Mouse (Mus musculus): Measurements from ENCODE around the gene Tenm3. TPM values are rescaled to one million over a fixed set of nuclear protein-coding genes. Genes with fewer than 3 reads are reported as not detected.

Tenm3 gene
- polyA plus RNA-seq, 1 experiment from 2014 or later = 48.6 TPM

DNA sequence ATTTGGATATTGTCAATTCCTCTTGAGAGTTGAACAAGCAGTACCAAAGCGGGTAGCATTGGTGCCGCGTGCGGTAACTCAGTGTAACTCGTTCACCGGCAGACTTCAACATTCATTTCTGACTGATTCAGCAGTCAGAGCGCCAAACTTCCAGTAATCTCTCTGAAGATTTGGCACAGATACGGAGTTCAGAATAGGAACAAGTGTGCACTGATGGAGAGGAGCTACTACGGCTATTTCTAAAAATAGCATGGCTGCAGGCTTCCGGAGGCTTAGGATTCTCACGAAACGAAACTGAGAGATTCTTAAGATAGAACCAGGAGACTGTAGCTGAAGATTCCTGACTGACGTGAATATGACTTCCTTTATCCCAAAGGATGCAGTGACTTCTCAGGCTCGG lies 332.6 kb downstream of the Tenm3 start:
- no peak for ATAC-seq (ENCODE audit: low read depth)
- WGBS = 68% methylated on average over 14 of the region's 14 CpGs
- Histone ChIP-seq H3K4me1 (ENCODE audit: control insufficient read depth, insufficient read depth, low read length) (peaks cover 13% of the 10 kb centered on the region), H3K27ac (replicated peaks; ENCODE audit: low read depth, low read length) (no peak overlapping the region), H3K36me3 (ENCODE audit: control insufficient read depth, insufficient read depth, low read length) (0 out of 2 replicates have a peak, but pooled peaks cover 4% of the 10 kb centered on the region), H3K9me3 (ENCODE audit: control insufficient read depth, low read length) (no peaks in the 10 kb centered on the region), H3K4me3 (ENCODE audit: low read depth, low read length) (no peak overlapping the region), H3K9ac (ENCODE audit: low read depth, low read length) (no peak overlapping the region), H3K4me2 (ENCODE audit: low read depth, low read length) (peak overlapping the region; percentile 18; the same call in 1 of the 2 replicates), H3K27me3 (replicated peaks; ENCODE audit: control insufficient read depth, insufficient read depth, low read length) (no peaks in the 10 kb centered on the region)
- peak; percentile 57 for DNase-seq (ENCODE audit: low spot score)

DNA sequence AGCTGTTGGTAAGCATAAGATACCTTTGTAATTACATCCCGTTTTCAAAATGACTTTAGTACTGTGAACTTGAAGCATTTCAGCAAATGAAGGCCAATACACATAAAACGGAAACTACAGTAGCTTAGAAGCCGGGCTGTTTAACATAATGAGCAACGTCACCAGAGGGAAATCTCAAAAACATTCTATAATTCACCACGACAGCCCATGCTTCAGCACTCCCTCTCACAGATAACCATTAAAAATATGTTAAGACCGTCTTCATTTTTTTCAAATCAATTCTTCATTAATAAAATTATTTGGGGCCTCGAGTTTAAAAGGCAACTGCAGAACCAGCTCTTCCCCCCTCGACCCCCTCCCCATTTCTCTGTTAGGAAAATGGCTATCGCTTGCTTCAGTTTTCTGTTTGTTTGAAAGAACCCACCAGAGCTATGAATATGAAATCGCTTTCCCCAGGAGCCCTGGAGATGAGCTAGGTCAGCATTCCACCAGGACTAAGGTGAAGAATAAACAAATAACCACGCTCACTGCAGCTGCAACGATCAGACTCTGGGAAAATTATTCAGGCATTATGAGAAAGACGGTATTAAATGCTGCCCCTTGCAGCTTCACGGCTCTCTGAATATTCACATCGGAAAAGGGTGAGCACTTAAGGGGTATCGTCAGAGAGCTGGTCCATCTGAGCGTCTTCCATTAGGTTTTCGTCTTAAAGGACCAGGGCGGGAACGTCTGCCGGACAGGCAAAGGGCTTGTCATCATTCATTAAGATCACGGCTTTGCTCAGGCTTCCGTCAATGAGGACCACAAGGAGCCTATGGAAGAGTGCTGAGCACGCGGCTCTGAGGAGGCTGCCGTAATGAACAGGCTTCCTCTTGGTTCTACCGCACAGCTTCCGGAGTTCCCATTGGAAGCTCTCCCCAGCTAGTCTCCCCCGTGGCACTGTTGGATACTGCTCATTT lies 334.8 kb downstream of the Tenm3 start:
- peak overlapping the region; percentile 53 for H3K4me2 ChIP-seq (ENCODE audit: low read depth, low read length)
- no peaks in the 10 kb centered on the region for H3K27me3 ChIP-seq (replicated peaks; ENCODE audit: control insufficient read depth, insufficient read depth, low read length)
- 36% methylated on average over 29 of the region's 29 CpGs for WGBS
- peak overlapping the region; percentile 52; the same call in 1 of the 2 replicates for H3K9ac ChIP-seq (ENCODE audit: low read depth, low read length)
- H3K9me3 ChIP-seq (ENCODE audit: control insufficient read depth, low read length) = no peaks in the 10 kb centered on the region
- H3K4me3 ChIP-seq (ENCODE audit: low read depth, low read length) = peak overlapping the region; percentile 20
- ATAC-seq (ENCODE audit: low read depth) = peak; percentile 76; the same call in 1 of the 2 replicates
- H3K4me1 ChIP-seq (ENCODE audit: control insufficient read depth, insufficient read depth, low read length) = peaks cover 13% of the 10 kb centered on the region
- 0 out of 2 replicates have a peak, but pooled peaks cover 4% of the 10 kb centered on the region for H3K36me3 ChIP-seq (ENCODE audit: control insufficient read depth, insufficient read depth, low read length)
- DNase-seq (ENCODE audit: low spot score) = peak; percentile 80
- H3K27ac ChIP-seq (replicated peaks; ENCODE audit: low read depth, low read length) = peak overlapping the region; percentile 21; the same call in 1 of the 2 replicates

- no peak overlapping the region for H3K27ac ChIP-seq (replicated peaks; ENCODE audit: low read depth, low read length)
- ATAC-seq (ENCODE audit: low read depth) (no peak), DNase-seq (ENCODE audit: low spot score) (peak; percentile 45)
- no peak overlapping the region for H3K4me2 ChIP-seq (ENCODE audit: low read depth, low read length)
- H3K9ac ChIP-seq (ENCODE audit: low read depth, low read length) = no peak overlapping the region
- H3K9me3 ChIP-seq (ENCODE audit: control insufficient read depth, low read length) = no peaks in the 10 kb centered on the region
- H3K27me3 ChIP-seq (replicated peaks; ENCODE audit: control insufficient read depth, insufficient read depth, low read length) = no peaks in the 10 kb centered on the region
- H3K4me3 ChIP-seq (ENCODE audit: low read depth, low read length) = no peak overlapping the region
- 0 out of 2 replicates have a peak, but pooled peaks cover 4% of the 10 kb centered on the region for H3K36me3 ChIP-seq (ENCODE audit: control insufficient read depth, insufficient read depth, low read length)
- WGBS = 67% methylated on average over 10 of the region's 10 CpGs
- peaks cover 13% of the 10 kb centered on the region for H3K4me1 ChIP-seq (ENCODE audit: control insufficient read depth, insufficient read depth, low read length)
These were observed 335.8 kb downstream of the Tenm3 start for GRCm38 (mm10) chr8:48507719-48508501.

GRCm38 (mm10) chr8:48492491-48492890 lies 351.3 kb downstream of the Tenm3 start:
- Histone ChIP-seq H3K27ac (replicated peaks; ENCODE audit: low read depth, low read length) (no peak overlapping the region), H3K27me3 (replicated peaks; ENCODE audit: control insufficient read depth, insufficient read depth, low read length) (no peaks in the 10 kb centered on the region), H3K9ac (ENCODE audit: low read depth, low read length) (no peak overlapping the region), H3K4me3 (ENCODE audit: low read depth, low read length) (no peak overlapping the region), H3K4me1 (ENCODE audit: control insufficient read depth, insufficient read depth, low read length) (peaks cover 9% of the 10 kb centered on the region; the same call in 1 of the 2 replicates), H3K4me2 (ENCODE audit: low read depth, low read length) (no peak overlapping the region), H3K9me3 (ENCODE audit: control insufficient read depth, low read length) (no peaks in the 10 kb centered on the region), H3K36me3 (ENCODE audit: control insufficient read depth, insufficient read depth, low read length) (no peaks in the 10 kb centered on the region)
- no peak for ATAC-seq (ENCODE audit: low read depth)
- WGBS = 76% methylated on average over 5 of the region's 5 CpGs
- DNase-seq (ENCODE audit: low spot score) = no peak

DNA sequence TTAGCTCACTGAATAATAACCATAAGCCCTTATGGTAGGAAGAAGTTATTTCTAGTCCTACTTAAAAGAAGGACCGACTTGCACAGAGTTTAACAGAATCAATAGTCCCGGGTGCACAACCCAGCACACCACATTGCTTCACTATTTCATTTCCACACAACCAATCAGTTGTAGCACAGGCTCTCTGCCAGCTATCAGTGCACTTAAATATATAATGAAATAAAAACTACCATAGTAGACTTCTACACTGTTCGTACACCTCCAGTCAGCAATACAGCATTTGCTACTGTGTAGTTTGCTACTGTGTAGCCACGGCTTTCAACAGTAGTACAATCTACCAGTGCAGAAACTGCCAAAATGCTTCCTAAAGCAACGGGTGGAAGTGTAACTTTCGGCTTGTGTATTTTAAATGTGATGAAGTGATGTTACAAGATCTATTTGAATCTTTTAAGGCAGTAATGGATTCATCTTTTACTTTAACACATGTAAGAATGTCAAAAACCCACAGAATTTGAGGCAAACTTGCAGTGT lies 353.1 kb downstream of the Tenm3 start:
- 78% methylated on average over 6 of the region's 6 CpGs for WGBS
- Histone ChIP-seq H3K36me3 (ENCODE audit: control insufficient read depth, insufficient read depth, low read length) (no peaks in the 10 kb centered on the region), H3K4me2 (ENCODE audit: low read depth, low read length) (no peak overlapping the region), H3K4me3 (ENCODE audit: low read depth, low read length) (no peak overlapping the region), H3K9me3 (ENCODE audit: control insufficient read depth, low read length) (no peaks in the 10 kb centered on the region), H3K9ac (ENCODE audit: low read depth, low read length) (no peak overlapping the region), H3K27ac (replicated peaks; ENCODE audit: low read depth, low read length) (no peak overlapping the region), H3K27me3 (replicated peaks; ENCODE audit: control insufficient read depth, insufficient read depth, low read length) (no peaks in the 10 kb centered on the region), H3K4me1 (ENCODE audit: control insufficient read depth, insufficient read depth, low read length) (peaks cover 9% of the 10 kb centered on the region; the same call in 1 of the 2 replicates)
- DNase-seq (ENCODE audit: low spot score) = no peak
- no peak for ATAC-seq (ENCODE audit: low read depth)

DNA sequence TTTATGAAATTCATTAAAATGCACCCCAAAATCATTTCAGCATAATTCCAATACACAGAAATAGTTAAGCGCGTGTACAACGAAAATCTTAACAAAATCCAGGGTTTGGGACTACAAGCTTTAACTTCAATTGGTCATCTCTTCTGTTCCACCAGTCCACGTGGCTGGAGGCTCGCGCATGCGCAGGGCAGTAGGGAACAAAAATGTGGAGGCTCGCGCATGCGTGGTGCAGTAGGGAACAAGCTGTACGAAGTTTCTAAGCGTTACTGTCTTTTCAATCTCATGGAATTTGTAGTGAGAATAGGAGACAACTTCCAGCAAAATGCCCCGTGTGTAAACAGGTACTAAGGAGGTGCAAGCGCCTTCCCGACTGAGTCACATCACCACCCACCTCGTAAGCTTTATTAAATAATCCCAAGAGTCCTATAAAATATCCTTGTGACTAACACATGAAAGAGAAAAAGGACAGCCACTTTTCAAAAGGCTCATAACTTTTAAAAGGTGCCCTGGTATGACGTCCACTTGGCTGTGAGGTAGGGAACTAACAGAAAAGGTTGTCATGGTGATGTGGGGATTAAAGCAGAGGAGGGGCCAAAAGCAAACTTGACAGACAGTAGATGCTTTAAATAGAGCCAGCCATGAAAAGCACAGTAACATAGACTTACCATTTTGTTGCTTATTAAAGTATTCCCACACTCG lies 353.7 kb downstream of the Tenm3 start:
- Histone ChIP-seq H3K27me3 (replicated peaks; ENCODE audit: control insufficient read depth, insufficient read depth, low read length) (no peaks in the 10 kb centered on the region), H3K4me1 (ENCODE audit: control insufficient read depth, insufficient read depth, low read length) (peaks cover 9% of the 10 kb centered on the region; the same call in 1 of the 2 replicates), H3K4me2 (ENCODE audit: low read depth, low read length) (no peak overlapping the region), H3K9ac (ENCODE audit: low read depth, low read length) (no peak overlapping the region), H3K36me3 (ENCODE audit: control insufficient read depth, insufficient read depth, low read length) (no peaks in the 10 kb centered on the region), H3K9me3 (ENCODE audit: control insufficient read depth, low read length) (no peaks in the 10 kb centered on the region), H3K4me3 (ENCODE audit: low read depth, low read length) (no peak overlapping the region), H3K27ac (replicated peaks; ENCODE audit: low read depth, low read length) (no peak overlapping the region)
- 82% methylated on average over 18 of the region's 18 CpGs for WGBS
- DNase-seq (ENCODE audit: low spot score) (no peak), ATAC-seq (ENCODE audit: low read depth) (0 out of 2 replicates have a peak, but pooled peaks have one; percentile 10)

GRCm38 (mm10) chr8:48489417-48489816 lies 354.3 kb downstream of the Tenm3 start:
- H3K27me3 ChIP-seq (replicated peaks; ENCODE audit: control insufficient read depth, insufficient read depth, low read length) = no peaks in the 10 kb centered on the region
- no peaks in the 10 kb centered on the region for H3K36me3 ChIP-seq (ENCODE audit: control insufficient read depth, insufficient read depth, low read length)
- no peak overlapping the region for H3K4me2 ChIP-seq (ENCODE audit: low read depth, low read length)
- H3K9ac ChIP-seq (ENCODE audit: low read depth, low read length) = no peak overlapping the region
- H3K4me3 ChIP-seq (ENCODE audit: low read depth, low read length) = no peak overlapping the region
- peaks cover 9% of the 10 kb centered on the region; the same call in 1 of the 2 replicates for H3K4me1 ChIP-seq (ENCODE audit: control insufficient read depth, insufficient read depth, low read length)
- 55% methylated on average over 4 of the region's 4 CpGs for WGBS
- no peaks in the 10 kb centered on the region for H3K9me3 ChIP-seq (ENCODE audit: control insufficient read depth, low read length)
- no peak overlapping the region for H3K27ac ChIP-seq (replicated peaks; ENCODE audit: low read depth, low read length)
- ATAC-seq (ENCODE audit: low read depth) (no peak), DNase-seq (ENCODE audit: low spot score) (no peak)
